ENCODE assay signal across 1 mouse cellular context in the genomic region with DNA sequence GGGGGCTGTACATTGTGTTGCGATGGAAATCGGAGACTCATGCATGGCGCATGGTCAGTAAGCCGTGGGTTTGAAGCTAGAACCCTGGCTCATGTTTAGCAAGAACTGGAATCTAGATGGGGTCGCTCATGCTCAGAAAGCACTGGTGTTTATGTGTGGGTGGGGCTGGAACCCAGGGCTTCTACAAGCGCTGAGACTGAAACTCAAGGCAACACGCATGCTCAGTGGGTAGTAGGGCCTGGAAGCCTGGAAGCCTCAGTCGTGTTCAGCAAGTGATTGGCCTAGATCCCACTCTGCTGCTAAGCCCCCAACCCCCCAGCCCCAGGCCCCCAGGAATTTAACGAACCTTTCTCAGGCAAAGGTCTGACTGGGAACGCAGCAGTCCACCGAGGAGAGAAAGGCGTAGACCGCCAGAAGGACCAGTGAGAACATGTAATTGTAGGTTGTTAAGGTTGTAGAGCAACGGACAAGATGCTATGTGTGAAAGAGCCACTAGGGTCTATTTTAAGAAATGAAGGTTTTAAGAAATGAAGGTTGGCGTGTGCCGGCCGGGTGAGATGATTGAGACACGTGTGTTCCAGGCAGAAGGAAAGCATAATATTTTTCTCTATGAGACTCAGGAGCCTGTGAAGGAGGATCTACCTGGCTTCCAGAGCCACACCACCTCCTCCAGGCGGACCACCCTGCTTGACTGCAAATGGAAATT.
TF ChIP-seq lines count a peak whose summit lies in the region.

No protein-coding gene starts in this region.

TF ChIP-seq in MEL, 35 proteins besides CTCF, POLR2A, EP300 and RAD21 (continued from another document):
- TF ChIP-seq RCOR1 (IDR thresholded peaks at IDR 0.05; ENCODE audit: low read depth, low read length): no peak
- no peak for TF ChIP-seq HCFC1 (IDR thresholded peaks at IDR 0.05; ENCODE audit: low read depth, low read length)
- no peak for TF ChIP-seq JUND (IDR thresholded peaks at IDR 0.05; ENCODE audit: low read depth, low read length)
- TF ChIP-seq MXI1 (IDR thresholded peaks at IDR 0.05; ENCODE audit: low read depth, low read length): no peak
